In the genomic region with DNA sequence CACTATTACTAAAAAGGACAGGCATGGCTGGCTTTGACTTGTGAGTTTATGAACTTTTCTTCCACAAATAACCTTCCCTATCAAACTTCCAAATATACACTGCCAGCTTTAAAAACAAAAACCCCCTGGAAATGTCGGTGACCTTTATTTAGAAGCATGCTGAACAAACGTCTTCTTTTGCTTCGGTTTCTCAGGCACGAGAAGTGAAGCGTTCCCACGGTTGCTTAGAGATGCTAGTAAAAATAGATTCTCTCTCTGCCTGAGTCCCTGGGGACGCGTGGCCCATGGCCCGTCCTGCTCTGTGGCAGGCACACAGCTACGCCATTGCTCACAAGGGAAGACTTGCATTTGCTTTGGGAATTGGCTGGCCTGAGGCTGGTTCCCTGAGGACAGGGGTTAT, we compare ENCODE assay signal across 9 mouse cellular contexts. TPM values are rescaled to one million over a fixed set of nuclear protein-coding genes. Genes with fewer than 3 reads are reported as not detected.
DNase-seq lines count a peak whose midpoint lies in the region; ATAC-seq lines count a peak whose summit lies in the region.
"Had no signal": no experiment of that assay in that cellular context is flagged by ENCODE, and none has a peak within 500 bp of the region (broad histone marks: within the 10 kb centered on the region; RNA-seq: fewer than 3 reads in every experiment).

No protein-coding gene starts in this region.

- 41% methylated on average over 10 of the region's 10 CpGs for WGBS in embryonic facial prominence, embryonic 10.5 days
- WGBS in heart, embryonic 15.5 days = 12% methylated on average over 10 of the region's 10 CpGs
- whole genome bisulfite sequencing in neural tube, embryonic 15.5 days = 9% methylated on average over 10 of the region's 10 CpGs

- ATAC-seq in heart, embryonic 15.5 days (replicated peaks; ENCODE audit: insufficient number of reproducible peaks, insufficient read depth, low FRiP score, low read depth) = peak; percentile 78
- peak; percentile 72; the same call in 1 of the 2 replicates for ATAC-seq in neural tube, embryonic 15.5 days (ENCODE audit: low FRiP score)
- ATAC-seq in megakaryocyte progenitor cell, adult 5-6 weeks (replicated peaks; ENCODE audit: poor library complexity) = no peak

- H3K4me3 ChIP-seq in embryonic facial prominence, embryonic 10.5 days = no peak overlapping the region
- H3K4me3 ChIP-seq in heart, embryonic 15.5 days = no peak overlapping the region
- H3K4me3 ChIP-seq in neural tube, embryonic 15.5 days (replicated peaks) = no peak overlapping the region
- H3K4me3 ChIP-seq: embryonic facial prominence, embryonic 13.5 days had no signal

- no peaks in the 10 kb centered on the region; the same call in 1 of the 2 replicates for H3K27me3 ChIP-seq in embryonic facial prominence, embryonic 10.5 days (replicated peaks; ENCODE audit: low read depth, poor library complexity, severe bottlenecking)
- H3K27me3 ChIP-seq in heart, embryonic 15.5 days = no peaks in the 10 kb centered on the region
- no peaks in the 10 kb centered on the region for H3K27me3 ChIP-seq in neural tube, embryonic 15.5 days (replicated peaks)
- H3K27me3 ChIP-seq: embryonic facial prominence, embryonic 13.5 days had no signal

- peak overlapping the region; percentile 65 for H3K27ac ChIP-seq in embryonic facial prominence, embryonic 10.5 days (replicated peaks)
- H3K27ac ChIP-seq in heart, embryonic 15.5 days = peak overlapping the region; percentile 74
- peak overlapping the region; percentile 41 for H3K27ac ChIP-seq in neural tube, embryonic 15.5 days (replicated peaks)
- H3K27ac ChIP-seq: embryonic facial prominence, embryonic 13.5 days had no signal

- no peak overlapping the region for H3K9ac ChIP-seq in heart, embryonic 15.5 days
- no peak overlapping the region for H3K9ac ChIP-seq in neural tube, embryonic 15.5 days (replicated peaks)
- H3K9ac ChIP-seq: embryonic facial prominence, embryonic 13.5 days had no signal

- peaks cover 36% of the 10 kb centered on the region for H3K4me1 ChIP-seq in embryonic facial prominence, embryonic 10.5 days
- H3K4me1 ChIP-seq in heart, embryonic 15.5 days (replicated peaks) = peaks cover 39% of the 10 kb centered on the region
- peaks cover 31% of the 10 kb centered on the region for H3K4me1 ChIP-seq in neural tube, embryonic 15.5 days

- H3K4me2 ChIP-seq in heart, embryonic 15.5 days = peak overlapping the region; percentile 14; the same call in 1 of the 2 replicates
- H3K4me2 ChIP-seq in neural tube, embryonic 15.5 days = no peak overlapping the region
- H3K4me2 ChIP-seq: embryonic facial prominence, embryonic 13.5 days had no signal

- H3K36me3 ChIP-seq in embryonic facial prominence, embryonic 10.5 days (replicated peaks) = no peaks in the 10 kb centered on the region
- no peaks in the 10 kb centered on the region for H3K36me3 ChIP-seq in heart, embryonic 15.5 days
- H3K36me3 ChIP-seq in neural tube, embryonic 15.5 days = no peaks in the 10 kb centered on the region
- H3K36me3 ChIP-seq: embryonic facial prominence, embryonic 13.5 days had no signal

- peak; percentile 60 for DNase-seq in embryo, embryonic 10 days (ENCODE audit: low spot score)
- DNase-seq in embryo, embryonic 9.5 days (ENCODE audit: extremely low spot score) = no peak
- DNase-seq in embryonic facial prominence, embryonic 10.5 days (ENCODE audit: low spot score) = peak; percentile 32
- DNase-seq in kidney, postnatal 14 days = peak; percentile 73
- no peak for DNase-seq in T-cell, adult 2 months (ENCODE audit: low spot score)

- H3K9me3 ChIP-seq in embryonic facial prominence, embryonic 10.5 days = no peaks in the 10 kb centered on the region
- no peaks in the 10 kb centered on the region; the same call in 1 of the 2 replicates for H3K9me3 ChIP-seq in heart, embryonic 15.5 days (replicated peaks)
- H3K9me3 ChIP-seq in neural tube, embryonic 15.5 days (replicated peaks) = no peaks in the 10 kb centered on the region

RNA-seq across cellular contexts. Expression of gene Ncf2, which starts 17.8 kb away (rescaled TPM):
- polyA plus RNA-seq in embryonic facial prominence, embryonic 10.5 days (2016; fragmentation: Nextera tagmentation; extraction: Ambion mirVana) = 2.2 and 2.6 TPM in 2 replicates
- 3.3 and 5.8 TPM in 2 replicates for polyA plus RNA-seq in heart, embryonic 15.5 days (2015; fragmentation: Nextera tagmentation; extraction: Ambion mirVana)
- polyA plus RNA-seq in neural tube, embryonic 15.5 days (2015; fragmentation: Nextera tagmentation; extraction: Ambion mirVana) = 3.4 and 6.2 TPM in 2 replicates
- total RNA-seq in megakaryocyte progenitor cell, adult 5-6 weeks (2015) = 85.0 and 90.4 TPM in 2 replicates
- 101 and 119 TPM in 2 replicates for total RNA-seq in megakaryocyte progenitor cell, adult 5-6 weeks (2017)

RNA-seq across cellular contexts. Expression of gene Arpc5, which starts 51.5 kb away (rescaled TPM):
- polyA plus RNA-seq in embryonic facial prominence, embryonic 10.5 days (2016; fragmentation: Nextera tagmentation; extraction: Ambion mirVana) = 198 and 199 TPM in 2 replicates
- 189 and 199 TPM in 2 replicates for polyA plus RNA-seq in heart, embryonic 15.5 days (2015; fragmentation: Nextera tagmentation; extraction: Ambion mirVana)
- polyA plus RNA-seq in neural tube, embryonic 15.5 days (2015; fragmentation: Nextera tagmentation; extraction: Ambion mirVana) = 248 and 252 TPM in 2 replicates
- total RNA-seq in megakaryocyte progenitor cell, adult 5-6 weeks (2015) = 264 and 298 TPM in 2 replicates
- total RNA-seq in megakaryocyte progenitor cell, adult 5-6 weeks (2017) = 127 and 137 TPM in 2 replicates

RNA-seq across cellular contexts. Expression of gene Rgl1, which starts 51.6 kb away (rescaled TPM):
- 28.0 and 30.8 TPM in 2 replicates for polyA plus RNA-seq in embryonic facial prominence, embryonic 10.5 days (2016; fragmentation: Nextera tagmentation; extraction: Ambion mirVana)
- 54.7 and 64.6 TPM in 2 replicates for polyA plus RNA-seq in heart, embryonic 15.5 days (2015; fragmentation: Nextera tagmentation; extraction: Ambion mirVana)
- 18.8 and 24.2 TPM in 2 replicates for polyA plus RNA-seq in neural tube, embryonic 15.5 days (2015; fragmentation: Nextera tagmentation; extraction: Ambion mirVana)
- total RNA-seq in megakaryocyte progenitor cell, adult 5-6 weeks (2015) = 1.3 and 1.6 TPM in 2 replicates
- total RNA-seq in megakaryocyte progenitor cell, adult 5-6 weeks (2017) = 1.4 and 2.7 TPM in 2 replicates

Comparison
In these comparisons a context has a peak if more than half of its experiments do, and no peak if none do; other contexts are left out.
1. DNase-seq: peak in embryo, embryonic 10 days (single experiment), embryonic facial prominence, embryonic 10.5 days (single experiment) and kidney, postnatal 14 days (single experiment); none in embryo, embryonic 9.5 days (single experiment) and T-cell, adult 2 months (single experiment).
2. Peak in every context shown above with its lines, with median percentiles within 50 percentile points of each other: H3K27ac ChIP-seq.